Mouse (Mus musculus): Measurements from ENCODE around the gene Gata2. TPM values are rescaled to one million over a fixed set of nuclear protein-coding genes. Genes with fewer than 3 reads are reported as not detected.

The Gata2 gene
- polyA plus RNA-seq, 1 experiment from 2014 or later, result 3.2 TPM

GRCm38 (mm10) chr6:88254082-88254481 is 60.4 kb downstream of the Gata2 start:
- Histone ChIP-seq H3K9me3 (replicated peaks) (no peaks in the 10 kb centered on the region), H3K4me3 (no peak overlapping the region), H3K4me2 (no peak overlapping the region), H3K9ac (no peak overlapping the region), H3K27ac (no peak overlapping the region), H3K27me3 (no peaks in the 10 kb centered on the region), H3K36me3 (ENCODE audit: poor library complexity, severe bottlenecking) (peaks cover 13% of the 10 kb centered on the region; the same call in 1 of the 2 replicates), H3K4me1 (no peaks in the 10 kb centered on the region)
- ATAC-seq, result no peak
- 77% methylated on average over 6 of the region's 6 CpGs for WGBS

DNA sequence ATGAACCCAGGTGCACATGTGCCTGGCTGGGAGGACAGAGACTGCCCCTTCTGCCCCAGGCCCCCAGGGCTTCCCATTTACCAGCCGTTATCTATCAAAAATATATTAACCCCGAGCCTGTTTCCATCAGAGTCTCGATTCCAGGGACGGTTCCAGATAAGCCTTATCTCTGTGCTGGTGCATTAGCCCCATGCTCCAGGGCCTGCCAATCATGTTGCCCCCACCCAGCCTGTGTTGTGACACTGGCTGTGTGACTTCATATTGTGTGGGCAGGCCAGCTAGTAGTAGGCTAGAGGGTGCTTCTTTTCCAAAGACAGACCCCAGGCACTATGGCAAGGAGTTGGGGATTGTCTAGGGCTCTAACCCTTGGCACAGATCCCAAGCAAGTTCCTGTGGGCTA is 61.7 kb downstream of the Gata2 start:
- Histone ChIP-seq H3K27ac (no peak overlapping the region), H3K27me3 (no peaks in the 10 kb centered on the region), H3K36me3 (ENCODE audit: poor library complexity, severe bottlenecking) (peaks cover 13% of the 10 kb centered on the region; the same call in 1 of the 2 replicates), H3K9me3 (replicated peaks) (no peaks in the 10 kb centered on the region), H3K4me3 (no peak overlapping the region), H3K4me1 (no peaks in the 10 kb centered on the region), H3K4me2 (no peak overlapping the region), H3K9ac (no peak overlapping the region)
- 90% methylated on average over 4 of the region's 4 CpGs for WGBS
- no peak for ATAC-seq

Other genes with a start within 250 kb of the Gata2 start
- gene H1fx, start 212.3 kb upstream of the Gata2 start, polyA plus RNA-seq (2015; fragmentation: Nextera tagmentation; extraction: Ambion mirVana), result 29.4 and 34.9 TPM in 2 replicates
- 233 and 248 TPM in 2 replicates for gene Rab7, start 148.6 kb upstream of the Gata2 start, polyA plus RNA-seq (2015; fragmentation: Nextera tagmentation; extraction: Ambion mirVana)
- 212 and 246 TPM in 2 replicates for gene Rpn1, start 109.4 kb upstream of the Gata2 start, polyA plus RNA-seq (2015; fragmentation: Nextera tagmentation; extraction: Ambion mirVana)
- not detected in 2 replicates for gene Dnajb8, start 28.4 kb downstream of the Gata2 start, polyA plus RNA-seq (2015; fragmentation: Nextera tagmentation; extraction: Ambion mirVana)

Data from forebrain, embryonic 13.5 days (tissue).